Mouse (Mus musculus): ENCODE results near the gene Nrn1.

DNA sequence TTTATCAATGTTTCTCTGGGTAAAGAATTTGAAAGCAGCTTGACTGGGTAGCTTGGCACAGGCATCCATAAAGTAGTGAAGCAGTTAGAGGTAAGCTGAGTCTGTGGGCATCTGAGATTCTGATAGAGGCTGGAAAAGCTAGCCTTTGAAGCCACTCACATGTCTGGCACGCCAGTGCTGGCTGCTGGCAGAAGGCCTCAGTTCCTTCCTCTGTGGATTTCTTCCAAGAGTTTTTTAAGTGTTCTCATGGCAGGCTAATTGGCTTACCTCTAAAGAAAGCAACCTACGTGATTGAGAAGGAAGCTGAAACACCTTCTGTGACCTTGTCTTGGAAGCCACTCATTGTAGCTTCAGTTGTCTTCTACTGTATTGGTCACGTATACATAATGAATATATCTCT is 17.6 kb downstream of the Nrn1 start:
- TF ChIP-seq POLR2A (IDR thresholded peaks at IDR 0.05; ENCODE audit: extremely low read depth, insufficient read depth, low read length) (no peak), CTCF (IDR thresholded peaks at IDR 0.05; ENCODE audit: low read depth, low read length) (no peak)

Measured in liver, adult 2 months (tissue).